Mouse (Mus musculus): Measurements from ENCODE around the gene Casp3. TPM values are rescaled to one million over a fixed set of nuclear protein-coding genes. Genes with fewer than 3 reads are reported as not detected.

Casp3 gene
- polyA plus RNA-seq, 1 experiment from 2014 or later: 20.7 TPM

DNA sequence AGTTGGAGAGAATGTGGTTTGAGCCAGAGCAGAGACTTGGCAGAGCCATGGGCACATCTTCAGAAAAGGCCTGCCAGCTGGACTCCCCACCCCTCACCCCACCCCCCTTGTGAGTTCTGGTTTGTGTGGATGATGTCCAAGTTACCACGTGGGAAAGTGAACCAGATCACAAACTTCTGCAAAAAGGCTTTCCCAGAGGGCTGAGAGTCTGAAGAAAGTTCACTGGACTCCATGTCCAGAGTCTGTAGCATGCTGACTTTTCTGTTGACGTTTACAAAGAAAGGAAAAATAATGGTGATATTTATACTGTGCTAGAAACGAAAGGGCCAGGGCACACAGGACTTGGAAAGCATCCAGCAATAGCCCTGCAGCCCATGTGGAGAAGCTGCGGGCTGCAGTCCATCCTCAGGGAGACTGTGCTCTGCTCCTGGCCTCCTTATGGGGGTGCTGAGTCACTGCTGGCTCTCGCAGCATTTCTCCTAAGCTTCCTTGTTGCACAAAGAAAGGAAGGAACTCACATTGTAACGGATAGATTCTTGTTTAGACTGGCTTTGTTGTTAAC is 22.0 kb downstream of the Casp3 start:
- no peak overlapping the region for H3K27ac ChIP-seq (ENCODE audit: low read depth)
- 33% methylated on average over 6 of the region's 6 CpGs for WGBS (ENCODE audit: insufficient replicate concordance)

DNA sequence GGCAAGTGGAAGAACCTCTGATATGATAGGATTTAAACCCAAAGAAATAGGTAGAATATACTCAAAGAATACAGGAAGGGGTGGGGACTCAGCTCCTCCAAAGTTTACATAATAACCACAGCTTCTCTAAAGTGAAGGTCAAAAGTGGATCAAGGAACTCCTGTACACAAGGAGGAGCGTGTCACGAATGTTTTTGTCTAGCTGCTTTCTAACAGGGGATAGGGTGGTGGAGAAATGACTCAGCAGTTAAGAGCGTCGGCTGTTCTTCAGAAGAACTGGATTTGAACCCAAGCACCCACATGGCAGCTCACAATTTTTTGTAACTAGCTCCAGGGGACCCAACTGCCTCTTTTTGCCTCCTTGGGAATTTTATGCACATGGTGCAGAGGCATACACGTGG is 22.8 kb downstream of the Casp3 start:
- H3K9me3 ChIP-seq (ENCODE audit: low read length): no peaks in the 10 kb centered on the region; the same call in 1 of the 2 replicates
- DNase-seq (no peak), ATAC-seq (peak; percentile 40)
- no peak overlapping the region for H3K4me3 ChIP-seq (ENCODE audit: low read depth, low read length)
- no peaks in the 10 kb centered on the region for H3K27me3 ChIP-seq (ENCODE audit: insufficient read depth, low read length)
- H3K9ac ChIP-seq (replicated peaks): no peak overlapping the region
- no peak overlapping the region for H3K4me2 ChIP-seq (ENCODE audit: low read depth, low read length)
- H3K4me1 ChIP-seq (ENCODE audit: insufficient read depth): no peaks in the 10 kb centered on the region; the same call in 1 of the 2 replicates
- peaks cover 28% of the 10 kb centered on the region for H3K36me3 ChIP-seq (replicated peaks; ENCODE audit: insufficient read depth, low read length)
- H3K27ac ChIP-seq (ENCODE audit: low read depth): no peak overlapping the region
- TF ChIP-seq EP300 (IDR thresholded peaks at IDR 0.05; ENCODE audit: low read depth): no peak
- no peak for TF ChIP-seq CTCF (IDR thresholded peaks at IDR 0.05; ENCODE audit: low read depth)
- WGBS (ENCODE audit: insufficient replicate concordance): 46% methylated on average over 5 of the region's 5 CpGs

More for the DNA sequence above, 22.0 kb downstream of the Casp3 start:
- 0 out of 2 replicates have a peak, but pooled peaks have one; percentile 12 for TF ChIP-seq EP300 (IDR thresholded peaks at IDR 0.05; ENCODE audit: low read depth)
- no peak for TF ChIP-seq CTCF (IDR thresholded peaks at IDR 0.05; ENCODE audit: low read depth)
- no peak overlapping the region for H3K4me3 ChIP-seq (ENCODE audit: low read depth, low read length)
- peaks cover 35% of the 10 kb centered on the region for H3K36me3 ChIP-seq (replicated peaks; ENCODE audit: insufficient read depth, low read length)
- no peaks in the 10 kb centered on the region; the same call in 1 of the 2 replicates for H3K4me1 ChIP-seq (ENCODE audit: insufficient read depth)
- H3K27me3 ChIP-seq (ENCODE audit: insufficient read depth, low read length): no peaks in the 10 kb centered on the region
- no peaks in the 10 kb centered on the region; the same call in 1 of the 2 replicates for H3K9me3 ChIP-seq (ENCODE audit: low read length)
- DNase-seq (peak; percentile 17), ATAC-seq (peak; percentile 43; the same call in 1 of the 2 replicates)
- no peak overlapping the region for H3K4me2 ChIP-seq (ENCODE audit: low read depth, low read length)
- no peak overlapping the region for H3K9ac ChIP-seq (replicated peaks)

DNA sequence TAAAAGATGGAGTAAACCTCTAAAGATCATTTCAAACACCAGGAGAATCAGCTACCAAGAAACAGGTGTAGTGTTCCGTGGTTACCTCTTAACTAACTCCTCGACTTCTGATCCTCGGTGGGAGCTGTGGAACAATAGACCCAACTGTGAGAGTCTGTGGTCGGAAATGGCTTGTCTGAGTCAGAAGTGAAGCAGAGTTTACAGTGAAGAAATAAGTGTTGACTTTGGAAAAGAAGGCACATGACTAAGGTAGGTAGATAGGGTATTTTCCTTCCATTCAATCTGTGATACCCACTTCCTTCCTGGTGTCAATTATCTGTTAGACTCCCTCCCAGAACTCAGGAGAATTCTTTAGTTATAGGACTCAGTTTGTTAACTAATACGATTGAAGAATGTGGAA is 24.2 kb downstream of the Casp3 start:
- 50% methylated on average over 5 of the region's 5 CpGs for WGBS (ENCODE audit: insufficient replicate concordance)
- H3K36me3 ChIP-seq (replicated peaks; ENCODE audit: insufficient read depth, low read length): peaks cover 16% of the 10 kb centered on the region
- ATAC-seq: no peak
- H3K27ac ChIP-seq (ENCODE audit: low read depth): no peak overlapping the region
- H3K4me1 ChIP-seq (ENCODE audit: insufficient read depth): no peaks in the 10 kb centered on the region; the same call in 1 of the 2 replicates
- H3K4me2 ChIP-seq (ENCODE audit: low read depth, low read length): no peak overlapping the region
- H3K4me3 ChIP-seq (ENCODE audit: low read depth, low read length): no peak overlapping the region
- no peaks in the 10 kb centered on the region for H3K27me3 ChIP-seq (ENCODE audit: insufficient read depth, low read length)
- no peak overlapping the region for H3K9ac ChIP-seq (replicated peaks)
- DNase-seq: no peak
- no peak for TF ChIP-seq CTCF (IDR thresholded peaks at IDR 0.05; ENCODE audit: low read depth)
- no peak for TF ChIP-seq EP300 (IDR thresholded peaks at IDR 0.05; ENCODE audit: low read depth)
- H3K9me3 ChIP-seq (ENCODE audit: low read length): no peaks in the 10 kb centered on the region; the same call in 1 of the 2 replicates

DNA sequence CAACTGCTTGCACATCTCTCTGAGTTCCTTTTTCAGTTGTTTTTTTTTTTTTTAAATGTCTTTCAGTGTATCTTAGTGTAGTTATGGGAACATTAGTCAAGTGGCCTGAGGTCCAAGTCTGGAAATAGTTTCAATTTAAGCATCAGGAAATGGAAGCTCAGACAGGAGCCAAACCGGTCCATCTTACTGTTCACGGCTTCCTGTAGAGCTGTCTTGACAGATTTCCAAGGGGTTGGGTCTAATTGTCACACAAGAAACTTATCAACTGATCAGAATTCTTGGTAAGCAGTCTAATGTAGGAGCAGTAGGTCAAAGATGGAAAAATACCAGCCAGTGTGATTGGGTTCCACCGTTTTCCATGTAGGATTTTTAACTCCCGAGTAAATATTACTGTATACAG is 31.3 kb downstream of the Casp3 start:
- DNase-seq (no peak), ATAC-seq (no peak)
- H3K27me3 ChIP-seq (ENCODE audit: insufficient read depth, low read length): no peaks in the 10 kb centered on the region

DNA sequence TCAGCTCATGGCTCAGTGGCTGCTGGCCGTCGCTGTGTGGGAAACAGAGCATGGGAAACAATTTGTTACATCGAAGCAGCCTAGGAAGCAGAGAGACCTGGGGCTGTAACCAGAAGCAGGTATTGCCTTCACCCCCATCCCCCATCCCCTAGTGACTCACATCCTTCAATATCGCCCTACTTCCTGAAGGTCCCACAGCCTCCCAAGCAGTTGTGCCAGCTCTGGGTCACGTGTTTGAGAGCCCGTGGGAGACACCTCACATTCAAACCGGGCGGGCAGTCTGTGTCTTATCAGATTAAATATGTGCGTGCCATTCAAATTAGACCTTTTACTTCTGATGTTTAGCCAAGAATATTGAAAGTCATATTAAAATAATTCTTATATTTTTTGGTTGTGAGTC is 34.8 kb downstream of the Casp3 start:
- H3K9ac ChIP-seq (replicated peaks): no peak overlapping the region
- H3K27ac ChIP-seq (ENCODE audit: low read depth): no peak overlapping the region
- no peaks in the 10 kb centered on the region for H3K36me3 ChIP-seq (replicated peaks; ENCODE audit: insufficient read depth, low read length)
- H3K4me1 ChIP-seq (ENCODE audit: insufficient read depth): no peaks in the 10 kb centered on the region
- ATAC-seq (no peak), DNase-seq (no peak)
- H3K27me3 ChIP-seq (ENCODE audit: insufficient read depth, low read length): no peaks in the 10 kb centered on the region
- 41% methylated on average over 9 of the region's 9 CpGs for WGBS (ENCODE audit: insufficient replicate concordance)
- H3K4me3 ChIP-seq (ENCODE audit: low read depth, low read length): no peak overlapping the region
- no peaks in the 10 kb centered on the region for H3K9me3 ChIP-seq (ENCODE audit: low read length)
- no peak overlapping the region for H3K4me2 ChIP-seq (ENCODE audit: low read depth, low read length)
- no peak for TF ChIP-seq CTCF (IDR thresholded peaks at IDR 0.05; ENCODE audit: low read depth)
- no peak for TF ChIP-seq EP300 (IDR thresholded peaks at IDR 0.05; ENCODE audit: low read depth)

More for the DNA sequence above, 31.3 kb downstream of the Casp3 start:
- H3K9me3 ChIP-seq (ENCODE audit: low read length): no peaks in the 10 kb centered on the region
- TF ChIP-seq EP300 (IDR thresholded peaks at IDR 0.05; ENCODE audit: low read depth) (no peak), CTCF (IDR thresholded peaks at IDR 0.05; ENCODE audit: low read depth) (no peak)
- no peak overlapping the region for H3K4me2 ChIP-seq (ENCODE audit: low read depth, low read length)
- no peaks in the 10 kb centered on the region for H3K36me3 ChIP-seq (replicated peaks; ENCODE audit: insufficient read depth, low read length)
- WGBS (ENCODE audit: insufficient replicate concordance): 66% methylated on average over 4 of the region's 4 CpGs
- no peaks in the 10 kb centered on the region for H3K4me1 ChIP-seq (ENCODE audit: insufficient read depth)
- H3K9ac ChIP-seq (replicated peaks): no peak overlapping the region
- H3K27ac ChIP-seq (ENCODE audit: low read depth): no peak overlapping the region
- no peak overlapping the region for H3K4me3 ChIP-seq (ENCODE audit: low read depth, low read length)

DNA sequence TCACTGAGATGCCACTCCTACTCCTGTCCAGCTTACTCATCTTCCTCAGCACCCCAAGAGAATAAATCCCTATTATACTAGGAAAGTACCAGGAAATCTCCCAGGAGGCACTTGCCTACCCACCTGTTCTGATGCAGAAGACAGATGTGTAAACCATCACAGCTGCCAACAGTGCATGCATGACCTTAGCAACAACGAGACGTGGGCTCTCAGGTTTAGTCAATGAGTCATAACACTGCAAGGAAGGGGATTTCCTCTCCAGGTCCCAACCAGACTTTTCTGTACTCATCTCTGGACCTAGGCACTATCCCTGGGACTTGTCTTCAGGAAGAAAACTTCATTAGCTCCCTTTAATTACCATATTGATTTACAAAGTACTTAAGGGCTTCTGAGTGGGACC is 38.8 kb downstream of the Casp3 start:
- 73% methylated on average over 2 of the region's 2 CpGs for WGBS (ENCODE audit: insufficient replicate concordance)
- no peak for ATAC-seq
- H3K9ac ChIP-seq (replicated peaks): no peak overlapping the region

More for the DNA sequence above, 38.8 kb downstream of the Casp3 start:
- Histone ChIP-seq H3K27ac (ENCODE audit: low read depth) (no peak overlapping the region), H3K36me3 (replicated peaks; ENCODE audit: insufficient read depth, low read length) (no peaks in the 10 kb centered on the region), H3K4me1 (ENCODE audit: insufficient read depth) (no peaks in the 10 kb centered on the region), H3K4me2 (ENCODE audit: low read depth, low read length) (no peak overlapping the region), H3K4me3 (ENCODE audit: low read depth, low read length) (no peak overlapping the region), H3K27me3 (ENCODE audit: insufficient read depth, low read length) (no peaks in the 10 kb centered on the region), H3K9me3 (ENCODE audit: low read length) (no peaks in the 10 kb centered on the region)
- no peak for DNase-seq
- TF ChIP-seq CTCF (IDR thresholded peaks at IDR 0.05; ENCODE audit: low read depth) (no peak), EP300 (IDR thresholded peaks at IDR 0.05; ENCODE audit: low read depth) (no peak)
